Mouse (Mus musculus): ENCODE data around the gene Ptprg.

DNA sequence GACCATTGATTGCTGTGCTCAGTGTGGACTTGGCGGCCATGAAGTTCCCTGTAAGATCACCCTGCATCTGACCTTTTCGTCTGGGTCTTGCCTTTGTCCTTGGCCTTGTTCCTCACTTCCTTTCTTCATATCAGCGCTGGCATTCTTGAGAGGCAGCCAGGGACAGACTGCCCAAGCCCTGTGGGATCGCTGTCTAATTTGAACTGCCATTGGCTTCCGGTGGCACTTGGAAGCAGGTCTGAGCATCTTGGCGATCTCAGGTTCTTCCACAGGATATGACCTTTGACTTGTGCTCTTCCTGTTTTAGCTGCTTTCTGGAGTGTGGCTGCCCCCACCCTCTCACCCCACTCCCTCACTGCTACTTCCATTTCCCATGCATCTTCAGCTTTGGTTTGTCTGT is 315.3 kb downstream of the Ptprg start:
- TF ChIP-seq SIN3A (IDR thresholded peaks at IDR 0.05; ENCODE audit: low read length): no peak
- TF ChIP-seq CTCF (IDR thresholded peaks at IDR 0.05 in 2 of 3, conservative IDR thresholded peaks at IDR 0.05 in 1 of 3; ENCODE audit: control insufficient read depth in 1 of 3, insufficient read depth in 1 of 3, low read depth in 2 of 3, low read length in 3 of 3, poor library complexity in 1 of 3, severe bottlenecking in 1 of 3): no peak
- no peak for TF ChIP-seq RAD21 (IDR thresholded peaks at IDR 0.05; ENCODE audit: low read depth, low read length)
